Mouse (Mus musculus): ENCODE results near the gene Nsun2.
A peak's percentile ranks its signal among the peaks of the same experiment; 100 is the strongest.
"Not testable (repeated sequence)": the region's sequence is repeated elsewhere in the genome, so short reads cannot be mapped to it uniquely, and the experiment has no call there.

Gene Nsun2

DNA sequence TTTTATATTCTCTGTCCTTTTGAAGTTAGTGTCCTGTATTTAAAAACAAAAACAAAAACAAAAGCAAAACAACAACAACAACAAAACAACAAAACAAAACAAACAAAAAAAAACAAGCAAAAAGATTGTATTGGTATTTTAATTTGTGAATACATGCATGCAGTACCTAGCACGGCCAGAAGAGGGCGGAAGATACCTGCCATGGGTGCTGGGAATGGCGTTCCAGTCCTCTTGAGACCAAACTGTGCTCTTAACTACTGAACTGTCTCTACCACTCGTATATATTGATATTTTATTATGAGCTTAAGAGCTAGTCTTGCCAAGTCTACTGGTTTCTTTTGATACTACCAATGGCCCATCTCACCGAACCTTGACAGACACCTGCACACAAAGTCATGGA lies 19.5 kb downstream of the Nsun2 start:
- no peak for DNase-seq (ENCODE audit: extremely low read depth, low read depth)

DNA sequence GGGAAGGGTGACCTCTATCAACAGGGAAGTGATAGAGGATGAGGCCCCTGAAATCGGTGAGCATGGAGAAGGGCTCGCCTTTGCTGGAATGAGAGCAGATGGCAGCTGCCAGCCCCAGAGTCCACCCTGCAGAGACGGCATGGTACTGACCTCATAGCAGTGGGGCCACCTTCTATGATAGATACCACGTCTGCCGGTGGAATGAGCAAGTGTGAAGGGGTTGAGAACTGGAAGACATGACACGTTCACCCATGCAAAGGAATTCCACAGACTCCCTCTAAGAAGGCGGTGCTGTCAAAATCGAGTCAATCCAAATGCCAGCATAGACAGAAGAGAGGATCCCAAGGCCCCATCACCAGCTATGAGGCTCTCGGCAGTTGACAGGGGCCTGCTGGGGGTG lies 20.7 kb downstream of the Nsun2 start:
- DNase-seq (ENCODE audit: extremely low read depth, low read depth) = no peak

DNA sequence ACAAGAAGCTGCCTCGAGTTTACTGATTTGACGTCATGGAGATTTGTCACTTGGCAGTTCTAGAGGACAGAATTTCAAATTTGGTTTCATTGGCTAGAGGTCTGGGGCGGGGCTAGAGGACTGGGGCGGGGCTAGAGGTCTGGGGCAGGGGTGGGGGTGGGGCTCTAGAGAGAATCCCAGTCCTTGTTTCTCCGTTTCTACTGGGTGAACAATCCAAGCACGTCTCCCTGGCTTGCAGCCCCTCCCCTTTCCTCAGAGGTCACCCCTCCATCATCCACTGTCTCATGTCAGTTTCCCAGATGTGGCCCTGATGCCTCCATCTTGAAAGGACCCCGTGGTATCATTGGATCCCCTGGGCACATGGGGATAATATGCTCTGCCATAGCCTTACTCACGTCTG lies 21.5 kb downstream of the Nsun2 start:
- no peak for DNase-seq (ENCODE audit: extremely low read depth, low read depth)

DNA sequence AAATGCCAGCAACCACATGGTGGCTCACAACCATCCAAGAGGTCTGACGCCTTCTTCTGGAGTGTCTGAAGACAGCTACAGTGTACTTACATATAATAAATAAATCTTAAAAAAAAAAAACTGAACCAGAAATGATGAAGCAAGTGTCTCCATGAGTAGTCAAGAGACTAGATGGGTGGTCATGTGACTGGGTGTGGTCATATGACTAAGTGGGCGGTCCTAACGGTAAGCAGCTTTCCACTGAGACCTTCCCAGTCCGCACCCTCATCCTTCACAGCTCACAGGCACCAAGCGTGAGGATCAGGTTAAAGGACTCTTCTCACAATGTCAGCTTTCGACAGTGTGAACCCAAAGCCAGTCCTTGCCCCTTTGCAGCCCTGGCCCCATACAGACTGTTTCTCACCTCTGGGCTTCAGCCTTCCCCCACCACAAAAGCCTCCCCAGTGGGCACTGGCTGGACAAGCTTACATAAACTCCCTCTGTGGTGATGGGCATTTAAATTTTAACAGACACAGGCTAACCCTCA lies 22.5 kb downstream of the Nsun2 start:
- no peak for DNase-seq (ENCODE audit: extremely low read depth, low read depth)

DNA sequence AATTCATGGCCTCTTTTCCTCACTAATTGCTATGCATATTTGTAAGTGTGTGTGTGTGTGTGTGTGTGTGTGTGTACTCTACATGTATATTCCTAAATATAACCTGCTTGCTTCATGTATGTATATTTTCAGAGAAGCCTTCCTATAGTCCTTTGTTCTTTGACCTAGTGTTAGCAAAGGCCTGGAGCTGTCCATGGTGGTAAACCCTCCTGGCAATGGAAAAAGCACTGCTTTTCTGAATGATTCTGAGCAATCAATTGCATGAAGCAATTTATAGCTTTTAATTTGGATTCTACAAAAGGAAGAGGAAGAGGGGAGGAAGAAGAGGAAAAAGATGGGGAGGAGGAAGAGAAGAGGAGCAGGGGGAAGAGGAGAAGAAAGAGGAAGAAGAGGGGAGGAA lies 23.2 kb downstream of the Nsun2 start:
- DNase-seq (ENCODE audit: extremely low read depth, low read depth) = no peak

DNA sequence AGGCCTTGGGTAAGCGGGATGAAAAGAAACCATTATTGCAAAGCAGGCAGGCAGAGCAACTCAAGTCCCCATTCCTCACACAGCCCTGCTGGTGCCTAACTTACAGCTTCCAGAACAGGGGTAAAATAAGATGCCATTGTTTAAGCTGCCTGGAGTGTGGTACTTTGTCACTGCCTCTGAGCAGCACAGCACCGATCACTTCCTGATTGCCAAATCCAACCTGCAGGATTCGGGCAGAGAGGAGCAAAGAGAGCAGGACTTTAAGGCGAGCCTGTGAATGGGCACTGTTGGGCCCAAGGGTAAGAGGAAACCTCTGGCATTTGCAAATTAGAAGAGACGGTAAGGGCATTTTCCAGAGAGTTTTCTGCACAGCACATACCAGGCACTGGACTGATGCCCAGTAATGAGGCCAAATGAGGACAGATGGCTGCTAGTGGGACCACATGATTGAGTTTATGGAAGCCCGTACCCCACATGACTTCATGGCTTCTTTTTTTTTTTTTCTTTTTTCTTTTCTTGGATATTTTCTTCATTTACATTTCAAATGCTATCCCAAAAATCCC lies 24.6 kb downstream of the Nsun2 start:
- no peak for DNase-seq (ENCODE audit: extremely low read depth, low read depth)

DNA sequence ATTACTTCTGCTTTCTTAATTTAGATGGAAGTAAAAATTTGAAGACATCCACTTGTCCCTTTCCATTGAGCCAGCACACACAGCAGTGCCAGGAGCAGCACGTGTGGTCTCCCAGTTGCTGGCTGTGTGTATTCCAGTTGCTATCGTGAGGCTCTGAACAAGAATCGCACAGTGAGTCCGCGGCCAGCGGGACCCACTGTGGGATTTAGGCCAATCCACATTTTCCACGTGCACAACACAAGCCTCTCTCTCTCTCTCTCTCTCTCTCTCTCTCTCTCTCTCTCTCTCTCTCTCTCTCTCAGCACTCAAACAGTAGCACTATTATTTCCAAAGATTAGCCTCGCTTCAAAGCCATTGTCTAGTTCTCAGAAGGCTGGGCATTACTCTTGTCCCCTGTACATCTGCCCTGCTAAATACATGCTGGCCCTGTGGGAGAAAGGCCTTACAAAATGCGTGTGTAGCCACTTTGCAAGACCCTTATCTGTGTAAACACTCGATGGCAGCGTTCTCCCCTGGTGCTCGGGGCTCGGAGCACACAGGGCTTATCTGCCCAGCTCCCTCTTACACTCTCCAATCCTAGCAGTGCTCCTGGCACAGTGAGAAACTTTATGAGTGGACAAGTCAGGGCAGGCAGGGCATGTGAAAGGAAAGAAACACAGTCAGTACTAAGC lies 25.9 kb downstream of the Nsun2 start:
- peak; percentile 36 for DNase-seq (ENCODE audit: extremely low read depth, low read depth)

DNA sequence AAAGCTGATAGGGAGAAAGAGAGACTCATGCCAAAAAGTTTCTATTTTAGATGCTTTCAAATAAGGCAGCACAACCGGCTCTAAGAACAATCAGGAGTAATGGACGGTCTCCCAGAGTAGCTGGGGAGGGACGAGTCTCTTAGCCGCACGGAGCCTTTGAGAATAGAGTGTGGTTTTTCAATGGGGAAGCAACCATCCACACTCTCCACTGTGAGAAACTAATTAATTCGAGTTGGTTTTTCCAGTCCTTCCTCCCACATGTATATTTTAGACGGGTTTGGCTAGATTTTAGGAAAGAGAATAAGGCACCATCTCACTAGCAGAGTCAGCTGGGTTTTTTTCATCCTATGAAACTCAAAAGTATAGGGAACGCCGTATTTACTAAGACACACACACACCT lies 28.5 kb downstream of the Nsun2 start:
- no peak for DNase-seq (ENCODE audit: extremely low read depth, low read depth)

DNA sequence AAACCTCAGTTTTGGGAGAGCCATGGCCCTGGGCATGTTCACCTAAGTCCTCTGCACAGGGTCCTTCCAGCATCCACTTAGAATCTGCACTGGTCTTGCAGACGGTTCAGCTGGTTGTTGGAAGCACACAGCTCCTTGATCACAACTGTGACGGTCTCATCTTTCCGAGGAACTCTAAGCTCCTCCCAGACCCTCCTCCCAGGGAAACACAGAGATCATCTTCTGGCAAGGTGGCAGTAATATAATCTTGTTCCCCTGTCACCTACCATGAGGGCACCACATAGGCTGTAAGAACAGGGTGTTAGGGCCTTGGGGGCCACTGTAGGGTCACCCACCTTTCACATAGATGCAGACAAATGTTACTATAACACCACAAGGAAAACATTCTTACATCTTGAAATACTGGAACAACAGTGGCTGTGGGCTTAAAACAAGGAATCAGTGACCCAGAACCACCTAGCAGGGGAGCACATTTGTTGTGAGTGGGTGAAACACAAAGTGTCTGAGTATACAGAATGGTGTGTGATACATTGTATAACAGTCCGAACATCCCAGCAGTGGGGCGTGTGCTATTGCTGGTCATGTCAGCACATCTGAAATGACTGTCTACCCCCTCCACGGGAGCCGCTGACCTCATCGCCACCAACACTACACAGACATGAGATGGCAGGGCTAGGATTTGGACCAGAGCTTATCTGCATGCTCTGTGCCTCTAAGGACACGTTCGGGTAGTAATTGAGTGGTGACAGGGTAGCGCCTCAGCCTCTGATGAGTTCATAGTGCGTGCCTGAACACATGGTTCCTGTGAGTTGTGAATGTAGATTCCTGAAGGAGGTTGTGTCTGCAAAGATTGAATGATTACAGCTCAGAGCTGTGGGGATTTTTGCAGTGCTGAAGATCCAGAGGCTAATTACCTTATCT lies 29.4 kb downstream of the Nsun2 start:
- no peak for DNase-seq (ENCODE audit: extremely low read depth, low read depth)

DNA sequence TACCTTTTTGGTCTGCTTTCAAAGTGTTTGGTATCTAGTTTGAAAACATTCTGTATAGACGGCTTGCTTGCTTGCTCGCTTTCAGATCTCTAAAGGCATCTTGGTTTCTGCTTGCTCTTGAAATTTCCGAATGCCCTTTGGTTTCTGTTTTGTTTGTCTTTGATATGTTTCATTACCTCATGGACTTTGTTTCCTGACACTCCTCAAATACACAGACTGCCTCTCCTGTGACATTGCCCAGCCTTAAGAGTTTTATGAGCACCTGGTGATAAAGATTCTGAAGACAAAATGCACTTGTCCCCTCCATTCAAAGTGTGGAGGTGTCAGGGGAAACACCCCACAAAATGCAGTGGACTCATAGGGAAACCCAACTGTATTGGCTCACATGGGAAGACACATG lies 30.4 kb downstream of the Nsun2 start:
- DNase-seq (ENCODE audit: extremely low read depth, low read depth) = no peak

DNA sequence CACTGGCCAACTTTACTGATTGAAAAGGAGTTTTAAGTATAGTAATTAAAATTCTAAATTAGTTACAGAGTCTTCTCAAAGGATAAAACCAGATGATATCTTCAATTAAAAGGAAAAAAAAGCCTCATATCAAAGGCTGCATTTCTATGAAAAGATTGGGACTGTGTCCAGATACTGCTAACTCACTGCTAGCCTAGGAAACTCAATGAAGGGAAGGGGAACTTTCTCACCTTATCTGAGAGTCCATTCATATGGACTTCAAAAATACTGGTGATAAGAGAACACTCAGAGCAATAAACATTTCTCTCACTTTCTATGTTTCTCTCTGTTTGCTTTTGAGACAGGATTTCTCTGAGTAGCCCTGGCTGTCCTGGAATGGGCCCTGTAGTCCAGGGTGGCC lies 31.0 kb downstream of the Nsun2 start:
- DNase-seq (ENCODE audit: extremely low read depth, low read depth) = no peak

DNA sequence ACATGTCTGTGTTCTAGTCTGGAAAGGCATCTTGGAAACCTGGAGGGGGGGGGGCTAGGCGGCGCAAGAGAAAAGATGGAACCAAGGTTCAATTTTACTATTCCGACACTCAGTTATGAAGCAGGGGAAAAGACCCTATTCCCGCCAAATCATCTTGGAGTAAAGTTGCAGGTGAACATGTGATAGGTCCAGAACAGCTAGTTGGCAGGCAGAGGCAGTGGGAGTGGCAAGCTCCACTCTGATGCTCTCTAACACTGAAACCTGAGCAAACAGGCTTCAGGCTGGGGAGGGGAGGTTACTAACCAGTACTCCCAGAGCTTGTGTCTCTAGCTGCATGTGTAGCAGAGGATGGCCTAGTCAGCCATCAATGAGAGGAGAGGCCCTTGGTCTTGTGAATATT lies 31.9 kb downstream of the Nsun2 start:
- not testable (repeated sequence) for DNase-seq (ENCODE audit: extremely low read depth, low read depth)

DNA sequence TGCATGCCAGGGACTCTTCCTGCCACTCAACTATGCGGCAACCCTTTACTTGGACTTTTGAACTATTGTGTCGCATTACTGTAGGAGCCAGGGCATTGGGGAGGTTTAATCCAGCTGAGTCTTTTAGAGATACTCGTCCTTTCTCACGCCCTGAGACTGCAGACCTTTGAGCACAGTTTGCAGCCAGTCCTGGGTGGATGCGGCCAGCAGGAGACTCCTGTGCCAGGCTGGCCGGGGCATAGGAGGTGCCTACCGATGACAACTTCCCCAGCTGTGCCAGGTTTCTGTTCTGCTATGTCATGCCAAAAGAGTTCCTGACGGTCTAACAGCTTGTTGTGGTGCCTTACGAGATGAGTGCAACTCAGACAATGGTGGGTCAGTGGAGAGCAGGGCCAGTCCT lies 35.7 kb downstream of the Nsun2 start:
- no peak for DNase-seq (ENCODE audit: extremely low read depth, low read depth)

DNA sequence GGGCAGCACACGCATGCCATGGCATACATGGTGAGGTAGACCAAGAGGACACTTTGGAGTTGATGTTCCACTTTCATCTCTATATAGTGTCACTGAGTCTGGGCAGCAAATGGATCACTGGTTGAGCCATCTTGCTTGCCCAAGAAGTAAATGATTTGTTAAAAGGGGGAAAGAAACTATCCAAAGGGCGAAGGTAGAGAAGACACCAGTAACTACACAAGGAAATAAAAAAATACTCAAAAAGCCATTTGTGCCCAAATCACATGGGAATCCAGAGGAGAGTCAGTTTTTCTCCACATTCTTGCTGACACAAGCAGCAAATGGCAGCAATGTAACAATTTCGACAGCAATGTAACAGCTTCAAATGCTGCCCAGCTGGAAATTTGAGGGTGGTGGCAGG lies 39.0 kb downstream of the Nsun2 start:
- DNase-seq (ENCODE audit: extremely low read depth, low read depth) = no peak

DNA sequence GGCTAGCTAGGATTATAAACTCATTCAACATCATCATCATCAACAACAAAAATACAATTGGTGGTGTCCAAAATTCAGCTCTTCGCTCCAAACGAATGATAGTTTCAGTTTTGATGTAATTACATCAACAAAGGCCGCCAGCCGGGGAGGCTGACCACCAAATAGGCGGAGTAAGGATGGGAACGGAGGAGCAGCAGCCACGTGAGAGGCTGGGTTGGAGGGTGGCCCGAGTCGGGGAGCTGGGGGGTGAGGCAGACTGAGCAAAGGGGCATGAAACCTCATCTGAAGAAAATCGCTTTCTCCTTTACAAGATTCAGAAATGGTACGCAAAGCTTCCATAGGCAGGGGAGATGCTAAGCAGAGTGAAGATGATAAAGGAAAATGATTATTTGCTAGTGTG lies 43.1 kb downstream of the Nsun2 start:
- no peak for DNase-seq (ENCODE audit: extremely low read depth, low read depth)

DNA sequence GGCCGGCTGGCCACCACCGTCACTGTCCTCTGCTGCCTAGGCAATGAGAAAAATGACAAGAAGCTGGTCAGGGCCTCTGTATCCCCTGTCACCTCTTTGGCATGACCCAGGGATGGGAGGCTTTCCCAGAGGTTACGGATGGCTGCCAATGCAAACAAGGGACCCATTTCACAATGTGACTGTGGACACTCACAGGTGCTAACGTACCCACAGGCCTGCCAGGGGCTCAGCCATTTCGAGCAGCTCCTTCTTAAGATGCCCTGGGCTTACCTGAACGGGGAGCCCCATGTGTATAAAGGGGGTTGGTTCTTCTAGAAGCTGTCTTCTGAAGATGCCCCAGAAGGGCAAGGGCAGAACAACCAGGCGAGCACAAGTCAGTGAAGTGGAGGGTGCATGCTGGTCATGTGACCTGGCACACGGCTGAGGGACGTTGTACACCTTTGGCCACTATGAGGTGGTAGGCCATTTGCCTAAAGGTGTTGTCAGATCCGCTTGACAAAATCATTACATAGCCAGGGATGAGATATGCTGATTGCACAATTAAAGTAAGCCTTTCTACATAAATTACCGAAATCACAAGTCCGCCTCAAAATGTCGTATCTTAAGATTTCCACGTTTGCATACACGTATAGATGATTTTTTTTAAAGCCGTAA lies 43.8 kb downstream of the Nsun2 start:
- no peak for DNase-seq (ENCODE audit: extremely low read depth, low read depth)

DNA sequence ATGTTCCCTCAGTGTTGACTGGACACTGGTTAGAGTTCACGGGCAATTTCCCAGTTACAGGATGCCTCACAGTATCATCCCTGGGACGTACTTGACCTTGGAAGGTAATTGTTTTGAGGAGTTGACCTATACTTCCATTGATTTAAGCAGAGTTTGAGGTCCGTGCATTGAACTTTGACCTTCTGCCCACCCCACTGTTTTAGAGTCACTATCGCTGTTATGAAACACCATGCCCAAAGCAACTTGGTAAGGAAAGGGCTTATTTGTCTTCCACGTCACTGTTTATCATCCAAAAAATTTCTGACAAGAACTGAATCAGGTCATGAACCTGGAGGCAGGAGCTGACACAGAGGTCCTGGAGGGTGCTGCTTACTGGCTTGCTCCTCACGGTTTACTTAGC lies 48.9 kb downstream of the Nsun2 start:
- no peak for DNase-seq (ENCODE audit: extremely low read depth, low read depth)

DNA sequence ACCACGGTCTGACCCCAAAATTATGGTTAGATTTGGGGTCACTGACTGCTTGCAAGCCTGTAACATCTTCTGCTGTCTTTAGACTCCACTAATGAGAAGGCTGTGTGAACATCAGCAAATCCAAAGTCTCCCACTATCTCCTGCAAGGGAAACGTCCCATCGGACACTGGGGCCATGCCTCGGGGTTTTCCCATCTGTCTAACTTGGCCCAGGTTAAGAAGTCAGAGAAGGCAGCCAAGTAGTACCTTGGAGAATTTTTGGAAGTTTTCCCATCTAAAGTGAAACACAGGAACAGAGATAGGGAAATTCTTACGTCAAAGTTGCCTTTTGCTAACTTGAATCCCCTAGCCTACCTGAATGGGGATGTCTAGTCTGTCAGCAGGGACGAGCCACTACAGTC lies 50.0 kb downstream of the Nsun2 start:
- DNase-seq (ENCODE audit: extremely low read depth, low read depth) = no peak

DNA sequence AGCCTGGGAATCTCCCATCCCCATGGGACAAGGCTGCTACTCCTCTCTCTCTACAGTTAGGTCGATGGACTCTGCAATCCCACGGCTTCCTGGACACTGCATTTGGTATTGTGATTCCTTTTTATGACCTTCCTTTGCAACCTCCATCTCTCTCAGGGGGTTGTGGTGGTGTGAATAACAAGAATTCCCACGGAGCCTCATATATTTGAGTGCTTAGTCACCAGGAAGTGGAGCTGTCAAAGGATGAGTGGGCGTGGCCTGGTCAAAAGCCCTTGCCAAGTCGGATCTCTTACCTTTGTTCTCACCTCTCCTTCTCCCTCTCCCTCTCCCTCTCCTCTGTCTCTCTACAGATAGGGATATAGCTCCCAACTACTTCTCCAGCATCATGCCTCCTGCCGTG lies 52.3 kb downstream of the Nsun2 start:
- no peak for DNase-seq (ENCODE audit: extremely low read depth, low read depth)

DNA sequence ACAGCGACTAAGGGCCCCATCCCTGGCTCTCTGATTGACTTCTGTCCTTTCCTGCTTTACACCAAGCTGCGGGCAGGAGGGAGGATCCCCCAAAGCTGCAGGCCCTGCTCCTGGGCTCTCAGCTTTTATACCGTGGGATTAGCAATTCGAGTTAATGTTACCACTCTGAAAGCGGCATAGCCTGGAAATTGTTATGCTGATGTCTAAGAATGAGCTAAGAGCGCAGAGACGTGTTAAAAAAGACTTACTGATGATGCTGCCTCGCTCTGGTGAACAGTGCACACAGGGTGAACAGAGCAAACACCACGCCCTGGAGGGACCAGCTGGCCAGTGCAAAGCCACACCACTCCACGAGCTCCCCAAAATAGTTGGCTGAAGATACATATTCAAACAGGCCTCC lies 52.8 kb downstream of the Nsun2 start:
- DNase-seq (ENCODE audit: extremely low read depth, low read depth) = no peak

DNA sequence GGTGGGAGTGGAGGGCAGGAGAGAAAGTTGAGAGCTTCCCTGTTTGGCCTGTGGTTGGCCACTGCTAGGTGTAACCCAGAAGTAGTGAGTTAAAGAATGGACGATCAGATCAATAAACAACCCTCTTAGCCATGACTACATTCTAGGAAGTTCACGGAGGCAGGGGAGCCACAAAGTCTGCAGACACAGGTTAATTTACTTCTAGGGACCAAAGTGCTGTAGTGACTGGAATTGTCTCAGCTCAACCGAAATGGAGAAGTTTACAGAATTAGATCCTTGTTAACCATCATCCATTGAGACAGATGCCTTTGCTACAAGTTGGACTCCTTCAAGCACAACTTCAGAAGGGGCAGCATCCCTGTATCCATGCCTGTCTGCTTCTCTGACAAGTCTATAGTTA lies 54.3 kb downstream of the Nsun2 start:
- no peak for DNase-seq (ENCODE audit: extremely low read depth, low read depth)

DNA sequence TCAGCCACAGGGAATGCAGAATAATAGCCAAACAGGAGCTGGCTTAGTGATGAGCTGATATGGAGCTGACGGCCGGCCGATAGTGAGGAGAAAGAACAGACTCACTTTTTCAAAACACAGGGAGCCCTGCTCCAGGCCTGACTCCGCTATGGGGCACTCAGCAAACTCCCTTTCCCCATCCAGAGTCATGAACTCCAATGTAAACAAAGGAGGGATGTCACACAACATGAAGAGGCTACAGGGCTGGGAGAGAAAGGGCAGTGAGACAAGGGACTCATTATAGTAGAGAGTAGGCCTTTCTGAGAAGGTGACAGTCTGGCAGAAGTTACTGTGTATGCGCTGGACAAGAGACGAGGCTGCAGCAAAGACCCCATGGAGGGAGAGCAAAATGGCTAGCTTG lies 54.7 kb downstream of the Nsun2 start:
- DNase-seq (ENCODE audit: extremely low read depth, low read depth) = no peak
